Mouse (Mus musculus) lung, adult 2 months (tissue): ENCODE measurements at regions not wholly inside any gene's neighbourhood (a gene's known extent, or its start where the extent isn't known, plus 50 kb on each side); places are given as distances from the start of the nearest gene placed in this dataset.

Experiments
- CTCF ChIP-seq: fragments of 200-500 bp; IDR thresholded peaks from 2 replicates; pipeline ENCODE4 v1.5.1; 2011; ENCODE audit warnings: mild to moderate bottlenecking, low read length, control low read depth; ENCODE audit not compliant: insufficient read depth
- POLR2A ChIP-seq: fragments of 200-500 bp; IDR thresholded peaks from 2 replicates; pipeline ENCODE4 v1.6.1; 2011; ENCODE audit warnings: low read depth, mild to moderate bottlenecking, control low read depth, low read length, borderline replicate concordance; ENCODE audit errors: extremely low read depth

DNA sequence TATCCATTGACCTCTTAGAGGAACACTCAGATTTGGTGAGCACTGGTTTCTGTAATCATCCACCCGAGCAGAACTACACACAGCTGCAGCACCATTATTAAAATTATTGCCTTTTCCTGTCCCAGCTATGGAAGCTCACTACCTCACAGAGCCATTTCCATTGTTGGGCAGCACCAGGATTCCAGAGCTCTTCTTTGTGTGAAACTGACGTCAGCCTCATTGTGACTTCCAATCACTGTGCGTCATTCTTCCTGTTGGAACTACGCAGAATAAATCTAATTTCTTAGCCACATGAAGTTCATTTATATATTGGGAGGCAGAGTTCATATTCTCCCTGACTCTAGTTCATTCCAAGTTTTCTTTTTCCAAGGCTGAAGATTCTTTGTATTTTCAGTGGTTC lies 83.0 kb upstream of the Ptger4 start:
- no peak for TF ChIP-seq POLR2A
- TF ChIP-seq CTCF: no peak
